Mouse (Mus musculus): Measurements from ENCODE around the gene Mt4. TPM values are rescaled to one million over a fixed set of nuclear protein-coding genes. Genes with fewer than 3 reads are reported as not detected.

Mt4 gene
- not detected for polyA plus RNA-seq (2015; fragmentation: Illumina TruSeq; extraction: RNeasy Lipid Tissue Mini Kit (QIAGEN cat#74804); ENCODE audit: insufficient read depth, low read depth, low replicate concordance)

GRCm38 (mm10) chr8:94136933-94137332 is at the start of gene Mt4:
Gene Mt4, plus strand, starts transcription at chr8:94137197.

GRCm38 (mm10) chr8:94098081-94098974 is 38.7 kb upstream of the Mt4 start, which contains the start of gene Bbs2:
Gene Bbs2, minus strand, starts transcription at chr8:94098928.

GRCm38 (mm10) chr8:94152513-94153300 is 15.7 kb downstream of the Mt4 start, which contains the start of gene Mt3:
Gene Mt3, plus strand, starts transcription at chr8:94152607.

GRCm38 (mm10) chr8:94172075-94172808 is 35.2 kb downstream of the Mt4 start, which contains the start of gene Mt2:
Gene Mt2, plus strand, starts transcription at chr8:94172664.

GRCm38 (mm10) chr8:94178857-94179712 is 42.1 kb downstream of the Mt4 start, which contains the start of gene Mt1:
Gene Mt1, plus strand, starts transcription at chr8:94179082.

Other genes starting within 250 kb of the Mt4 start
- 24.7 TPM for gene Amfr, start 124.4 kb upstream of the Mt4 start, polyA plus RNA-seq (2015; fragmentation: Illumina TruSeq; extraction: RNeasy Lipid Tissue Mini Kit (QIAGEN cat#74804); ENCODE audit: insufficient read depth, low read depth, low replicate concordance)
- 2.9 TPM for gene Nudt21, start 100.2 kb upstream of the Mt4 start, polyA plus RNA-seq (2015; fragmentation: Illumina TruSeq; extraction: RNeasy Lipid Tissue Mini Kit (QIAGEN cat#74804); ENCODE audit: insufficient read depth, low read depth, low replicate concordance)
- 6.4 TPM for gene Ogfod1, start 100.0 kb upstream of the Mt4 start, polyA plus RNA-seq (2015; fragmentation: Illumina TruSeq; extraction: RNeasy Lipid Tissue Mini Kit (QIAGEN cat#74804); ENCODE audit: insufficient read depth, low read depth, low replicate concordance)
- gene Bbs2, start 38.3 kb upstream of the Mt4 start, polyA plus RNA-seq (2015; fragmentation: Illumina TruSeq; extraction: RNeasy Lipid Tissue Mini Kit (QIAGEN cat#74804); ENCODE audit: insufficient read depth, low read depth, low replicate concordance) = 9.0 TPM
- not detected for gene Mt3, start 15.4 kb downstream of the Mt4 start, polyA plus RNA-seq (2015; fragmentation: Illumina TruSeq; extraction: RNeasy Lipid Tissue Mini Kit (QIAGEN cat#74804); ENCODE audit: insufficient read depth, low read depth, low replicate concordance)
- gene Mt2, start 35.5 kb downstream of the Mt4 start, polyA plus RNA-seq (2015; fragmentation: Illumina TruSeq; extraction: RNeasy Lipid Tissue Mini Kit (QIAGEN cat#74804); ENCODE audit: insufficient read depth, low read depth, low replicate concordance) = 331 TPM
- gene Mt1, start 41.9 kb downstream of the Mt4 start, polyA plus RNA-seq (2015; fragmentation: Illumina TruSeq; extraction: RNeasy Lipid Tissue Mini Kit (QIAGEN cat#74804); ENCODE audit: insufficient read depth, low read depth, low replicate concordance) = 627 TPM
- 6.7 TPM for gene Nup93, start 77.4 kb downstream of the Mt4 start, polyA plus RNA-seq (2015; fragmentation: Illumina TruSeq; extraction: RNeasy Lipid Tissue Mini Kit (QIAGEN cat#74804); ENCODE audit: insufficient read depth, low read depth, low replicate concordance)
- gene Slc12a3, start 192.0 kb downstream of the Mt4 start, polyA plus RNA-seq (2015; fragmentation: Illumina TruSeq; extraction: RNeasy Lipid Tissue Mini Kit (QIAGEN cat#74804); ENCODE audit: insufficient read depth, low read depth, low replicate concordance) = not detected
- gene Herpud1, start 249.2 kb downstream of the Mt4 start, polyA plus RNA-seq (2015; fragmentation: Illumina TruSeq; extraction: RNeasy Lipid Tissue Mini Kit (QIAGEN cat#74804); ENCODE audit: insufficient read depth, low read depth, low replicate concordance) = 324 TPM

Measured in pancreas, adult 10 weeks (tissue).